Mouse (Mus musculus) heart, embryonic 12.5 days (tissue): ENCODE measurements around the gene Myh9. TPM values are rescaled to one million over a fixed set of nuclear protein-coding genes. Genes with fewer than 3 reads are reported as not detected.

ENCODE experiments used
- ATAC-seq: fragments of 200-750 bp; cut with Nextera tagmentation; 2 replicates; pipeline ENCODE4 v1.8.0; 2017; ENCODE audit warnings: moderate TSS enrichment, moderate library complexity; ENCODE audit not compliant: insufficient number of reproducible peaks, low FRiP score
- H3K27ac ChIP-seq: fragments of 300-500 bp; sonication (generic); 2 replicates; pipeline ENCODE4 v1.5.1; 2016; ENCODE audit warnings: mild to moderate bottlenecking, moderate library complexity; ENCODE audit not compliant: poor library complexity, severe bottlenecking
- H3K27me3 ChIP-seq: fragments of 300-500 bp; sonication (generic); replicated peaks from 2 replicates; pipeline ENCODE4 v1.6.1; 2016; ENCODE audit warnings: mild to moderate bottlenecking, moderate library complexity
- H3K36me3 ChIP-seq: fragments of 300-500 bp; sonication (generic); 2 replicates; pipeline ENCODE4 v1.6.1; 2016; ENCODE audit warnings: mild to moderate bottlenecking, moderate library complexity
- H3K4me1 ChIP-seq: fragments of 300-500 bp; sonication (generic); replicated peaks from 2 replicates; pipeline ENCODE4 v1.6.1; 2016; ENCODE audit warnings: mild to moderate bottlenecking
- H3K4me2 ChIP-seq: fragments of 300-500 bp; sonication (generic); 2 replicates; pipeline ENCODE4 v1.6.1; 2016; ENCODE audit warnings: mild to moderate bottlenecking, moderate library complexity
- H3K4me3 ChIP-seq: fragments of 300-500 bp; sonication (generic); 2 replicates; pipeline ENCODE4 v1.5.1; 2016; ENCODE audit warnings: mild to moderate bottlenecking
- H3K9ac ChIP-seq: fragments of 300-500 bp; sonication (generic); 2 replicates; pipeline ENCODE4 v1.6.1; 2016; ENCODE audit warnings: mild to moderate bottlenecking, moderate library complexity
- H3K9me3 ChIP-seq: fragments of 300-500 bp; sonication (generic); replicated peaks from 2 replicates; pipeline ENCODE4 v1.6.1; 2016; ENCODE audit warnings: mild to moderate bottlenecking, moderate library complexity
- WGBS: fragments of 180-500 bp; shearing (Covaris S2); methylation state at CpG from one replicate; pipeline ENCODE4 v1.1.7; 2016; 5-methylcytosine and 5-hydroxymethylcytosine counted together
- polyA plus RNA-seq: library from polyadenylated mRNA; unstranded; fragments of >200 nt; fragmentation: Nextera tagmentation; extraction: Ambion mirVana; gene quantifications from 2 replicates; pipeline ENCODE4 v1.2.1, GENCODE M21; 2016

Myh9 gene
- polyA plus RNA-seq, 1 experiment from 2014 or later: 42.0 TPM

DNA sequence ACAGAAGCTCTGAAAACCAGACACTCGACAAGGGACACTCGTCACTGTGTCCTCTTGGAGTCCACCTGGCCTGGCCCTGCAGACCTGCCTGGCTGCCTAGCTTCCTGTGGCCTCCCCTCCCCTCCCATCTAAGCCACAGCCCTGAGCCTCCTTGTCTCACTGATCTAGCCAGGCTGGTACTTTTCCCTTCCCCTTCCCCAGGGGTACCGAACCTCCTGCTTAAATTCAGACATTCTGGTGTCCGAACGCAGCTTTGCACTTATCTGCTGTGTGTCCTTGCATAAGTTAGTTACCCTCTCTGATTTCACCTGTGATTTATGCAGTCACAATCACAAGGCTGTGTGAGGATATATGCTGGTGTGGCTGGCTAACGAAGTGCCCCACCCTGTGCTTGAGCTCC, 40.3 kb upstream of the Myh9 start:
- peaks cover 31% of the 10 kb centered on the region for H3K4me1 ChIP-seq
- no peak; the same call in 1 of the 2 replicates for ATAC-seq
- no peaks in the 10 kb centered on the region for H3K36me3 ChIP-seq
- H3K27me3 ChIP-seq: no peaks in the 10 kb centered on the region
- WGBS: 50% methylated on average over 6 of the region's 6 CpGs
- no peak overlapping the region for H3K9ac ChIP-seq
- H3K9me3 ChIP-seq: no peaks in the 10 kb centered on the region
- H3K4me3 ChIP-seq: no peak overlapping the region
- no peak overlapping the region for H3K4me2 ChIP-seq
- H3K27ac ChIP-seq: peak overlapping the region; percentile 55; the same call in 1 of the 2 replicates

DNA sequence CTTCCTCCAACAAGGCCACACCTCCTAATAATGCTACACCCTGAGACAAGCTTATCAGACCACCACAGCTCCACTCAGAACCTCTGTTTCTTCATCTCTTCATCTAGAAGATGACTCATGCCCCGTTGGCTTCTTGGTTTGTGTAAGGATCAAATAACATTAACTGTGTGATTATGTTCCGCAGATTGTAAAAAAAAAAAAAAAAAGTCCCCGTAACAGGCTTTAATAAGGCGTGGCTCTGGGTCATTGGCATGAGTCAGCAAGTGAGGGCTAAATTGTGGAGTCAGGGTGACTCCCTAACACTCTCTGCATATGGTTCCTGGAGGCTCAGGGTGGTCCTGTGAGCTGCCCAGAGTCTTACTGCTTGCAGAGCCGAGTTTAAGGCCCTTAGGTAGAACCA, 39.7 kb upstream of the Myh9 start:
- Histone ChIP-seq H3K4me3 (no peak overlapping the region), H3K27ac (no peak overlapping the region), H3K27me3 (no peaks in the 10 kb centered on the region), H3K4me1 (peaks cover 27% of the 10 kb centered on the region), H3K4me2 (no peak overlapping the region), H3K36me3 (no peaks in the 10 kb centered on the region), H3K9ac (no peak overlapping the region), H3K9me3 (no peaks in the 10 kb centered on the region)
- WGBS: 42% methylated on average over 5 of the region's 5 CpGs
- no peak for ATAC-seq

DNA sequence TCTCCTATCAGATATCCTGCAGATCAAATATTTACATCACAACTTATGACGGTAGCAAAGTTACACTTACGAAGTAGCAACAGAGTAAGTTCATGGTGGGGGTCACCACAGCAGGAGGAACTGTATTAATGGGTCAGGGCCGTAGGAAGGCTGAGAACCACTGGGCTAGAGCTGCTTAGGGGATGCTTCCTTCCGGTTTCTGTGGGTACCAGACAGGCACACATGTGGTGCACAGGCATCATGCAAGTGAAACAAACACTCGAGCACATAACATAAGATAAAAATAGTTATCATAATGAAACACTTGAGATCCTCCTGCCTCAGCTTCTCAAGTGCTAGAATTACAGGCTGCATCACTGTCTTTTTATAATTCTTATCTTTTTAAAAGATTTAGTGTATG, 38.8 kb upstream of the Myh9 start:
- H3K9me3 ChIP-seq: no peaks in the 10 kb centered on the region
- no peaks in the 10 kb centered on the region for H3K36me3 ChIP-seq
- H3K9ac ChIP-seq: no peak overlapping the region
- H3K27me3 ChIP-seq: no peaks in the 10 kb centered on the region
- H3K4me3 ChIP-seq: no peak overlapping the region
- H3K27ac ChIP-seq: no peak overlapping the region
- H3K4me2 ChIP-seq: no peak overlapping the region
- no peak for ATAC-seq
- peaks cover 20% of the 10 kb centered on the region for H3K4me1 ChIP-seq
- WGBS: 79% methylated on average over 5 of the region's 5 CpGs

DNA sequence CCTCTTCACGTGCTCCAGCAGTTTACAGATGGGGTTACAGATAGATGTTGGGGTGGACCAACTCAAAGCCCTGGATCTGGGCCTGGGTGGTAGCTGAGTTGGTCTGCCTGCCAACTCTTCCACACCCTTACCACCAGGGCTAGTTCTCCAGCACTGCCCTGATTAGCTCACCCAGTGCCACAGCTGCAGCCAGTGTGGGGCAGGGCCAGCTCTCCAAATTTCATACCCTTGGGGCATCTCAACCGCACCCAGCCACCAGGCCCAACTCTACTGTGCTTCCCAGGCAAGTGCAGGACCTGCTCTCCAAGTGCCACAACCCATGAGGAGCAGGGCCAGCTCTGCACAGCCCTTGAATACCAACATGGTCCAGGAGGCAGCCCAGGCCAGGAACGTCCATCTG, 37.8 kb upstream of the Myh9 start:
- Histone ChIP-seq H3K27ac (no peak overlapping the region), H3K4me2 (no peak overlapping the region), H3K36me3 (no peaks in the 10 kb centered on the region), H3K9ac (no peak overlapping the region), H3K9me3 (no peaks in the 10 kb centered on the region), H3K4me3 (no peak overlapping the region), H3K27me3 (no peaks in the 10 kb centered on the region), H3K4me1 (peaks cover 20% of the 10 kb centered on the region)
- WGBS: 83% methylated on average over 3 of the region's 3 CpGs
- ATAC-seq: no peak

- Histone ChIP-seq H3K27me3 (no peaks in the 10 kb centered on the region), H3K4me1 (peaks cover 11% of the 10 kb centered on the region; the same call in 1 of the 2 replicates), H3K4me2 (no peak overlapping the region), H3K27ac (no peak overlapping the region), H3K4me3 (no peak overlapping the region), H3K9me3 (no peaks in the 10 kb centered on the region), H3K9ac (no peak overlapping the region), H3K36me3 (no peaks in the 10 kb centered on the region)
- ATAC-seq: no peak
- WGBS: 78% methylated on average over 2 of the region's 2 CpGs
Measured at GRCm38 (mm10) chr15:77877209-77877608, 35.2 kb upstream of the Myh9 start.

GRCm38 (mm10) chr15:77876716-77877115, 34.7 kb upstream of the Myh9 start:
- H3K36me3 ChIP-seq: no peaks in the 10 kb centered on the region
- H3K27ac ChIP-seq: no peak overlapping the region
- 87% methylated on average over 3 of the region's 3 CpGs for WGBS
- H3K4me1 ChIP-seq: peaks cover 8% of the 10 kb centered on the region; the same call in 1 of the 2 replicates
- no peaks in the 10 kb centered on the region for H3K27me3 ChIP-seq
- H3K4me2 ChIP-seq: no peak overlapping the region
- H3K4me3 ChIP-seq: no peak overlapping the region
- H3K9ac ChIP-seq: no peak overlapping the region
- ATAC-seq: no peak
- H3K9me3 ChIP-seq: no peaks in the 10 kb centered on the region

GRCm38 (mm10) chr15:77875953-77876352, 34.0 kb upstream of the Myh9 start:
- Histone ChIP-seq H3K9me3 (no peaks in the 10 kb centered on the region), H3K4me3 (no peak overlapping the region), H3K27me3 (no peaks in the 10 kb centered on the region), H3K9ac (no peak overlapping the region), H3K4me2 (no peak overlapping the region), H3K4me1 (peaks cover 8% of the 10 kb centered on the region; the same call in 1 of the 2 replicates), H3K36me3 (no peaks in the 10 kb centered on the region), H3K27ac (no peak overlapping the region)
- no peak for ATAC-seq
- WGBS: 88% methylated on average over 6 of the region's 6 CpGs

DNA sequence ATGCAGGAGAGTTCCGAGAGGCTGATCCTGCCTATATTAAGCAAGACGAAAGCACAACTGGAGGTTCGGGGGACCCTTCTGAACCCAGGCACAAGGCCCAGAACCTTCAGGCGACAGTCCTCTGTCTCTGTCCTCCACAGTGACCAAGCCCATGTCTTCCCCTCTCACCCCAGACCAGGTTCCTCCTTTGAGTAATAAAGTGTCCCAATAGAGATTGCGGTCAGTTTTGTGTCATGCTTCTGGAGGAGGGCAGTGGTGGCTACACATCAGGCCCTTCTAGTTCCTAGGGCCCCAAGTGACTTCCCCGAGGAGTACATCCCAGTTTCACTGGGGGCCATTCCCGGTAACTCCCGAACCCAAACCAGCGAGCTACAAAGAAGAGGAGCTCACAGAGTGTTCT, 32.8 kb upstream of the Myh9 start:
- Histone ChIP-seq H3K4me1 (peaks cover 8% of the 10 kb centered on the region; the same call in 1 of the 2 replicates), H3K4me2 (no peak overlapping the region), H3K27me3 (no peaks in the 10 kb centered on the region), H3K9ac (no peak overlapping the region), H3K4me3 (no peak overlapping the region), H3K27ac (no peak overlapping the region), H3K9me3 (no peaks in the 10 kb centered on the region), H3K36me3 (no peaks in the 10 kb centered on the region)
- 86% methylated on average over 9 of the region's 9 CpGs for WGBS
- ATAC-seq: no peak

GRCm38 (mm10) chr15:77874310-77874709, 32.3 kb upstream of the Myh9 start:
- H3K4me1 ChIP-seq: peaks cover 8% of the 10 kb centered on the region; the same call in 1 of the 2 replicates
- H3K9me3 ChIP-seq: no peaks in the 10 kb centered on the region
- no peak overlapping the region for H3K9ac ChIP-seq
- WGBS: 57% methylated on average over 4 of the region's 4 CpGs
- ATAC-seq: no peak
- no peaks in the 10 kb centered on the region for H3K27me3 ChIP-seq
- H3K4me2 ChIP-seq: no peak overlapping the region
- H3K27ac ChIP-seq: no peak overlapping the region
- no peak overlapping the region for H3K4me3 ChIP-seq
- no peaks in the 10 kb centered on the region for H3K36me3 ChIP-seq

GRCm38 (mm10) chr15:77873564-77873963, 31.6 kb upstream of the Myh9 start:
- Histone ChIP-seq H3K27ac (no peak overlapping the region), H3K4me2 (no peak overlapping the region)

GRCm38 (mm10) chr15:77872996-77873395, 31.0 kb upstream of the Myh9 start:
- no peak overlapping the region for H3K27ac ChIP-seq
- no peaks in the 10 kb centered on the region for H3K9me3 ChIP-seq
- no peaks in the 10 kb centered on the region for H3K27me3 ChIP-seq
- WGBS: 72% methylated on average over 3 of the region's 3 CpGs
- H3K4me3 ChIP-seq: no peak overlapping the region
- ATAC-seq: no peak
- no peak overlapping the region for H3K9ac ChIP-seq
- peaks cover 8% of the 10 kb centered on the region; the same call in 1 of the 2 replicates for H3K4me1 ChIP-seq
- no peak overlapping the region for H3K4me2 ChIP-seq
- no peaks in the 10 kb centered on the region for H3K36me3 ChIP-seq

More at GRCm38 (mm10) chr15:77873564-77873963, 31.6 kb upstream of the Myh9 start:
- H3K4me1 ChIP-seq: peaks cover 8% of the 10 kb centered on the region; the same call in 1 of the 2 replicates
- H3K9ac ChIP-seq: no peak overlapping the region
- no peaks in the 10 kb centered on the region for H3K36me3 ChIP-seq
- no peaks in the 10 kb centered on the region for H3K9me3 ChIP-seq
- 57% methylated on average over 2 of the region's 2 CpGs for WGBS
- H3K27me3 ChIP-seq: no peaks in the 10 kb centered on the region
- no peak for ATAC-seq
- H3K4me3 ChIP-seq: no peak overlapping the region

- Histone ChIP-seq H3K36me3 (no peaks in the 10 kb centered on the region), H3K4me1 (0 out of 2 replicates have a peak, but pooled peaks cover 5% of the 10 kb centered on the region), H3K4me3 (no peak overlapping the region), H3K9me3 (no peaks in the 10 kb centered on the region), H3K9ac (no peak overlapping the region), H3K27ac (no peak overlapping the region), H3K27me3 (no peaks in the 10 kb centered on the region), H3K4me2 (no peak overlapping the region)
- 80% methylated on average over 5 of the region's 5 CpGs for WGBS
- ATAC-seq: no peak
Measured at GRCm38 (mm10) chr15:77868340-77868739, 26.4 kb upstream of the Myh9 start.
